Mouse (Mus musculus): ENCODE results near the gene Isca2. TPM values are rescaled to one million over a fixed set of nuclear protein-coding genes. Genes with fewer than 3 reads are reported as not detected.
A peak's percentile ranks its signal among the peaks of the same experiment; 100 is the strongest.

The Isca2 gene
- polyA plus RNA-seq, 1 experiment from 2014 or later, result 105 TPM

DNA sequence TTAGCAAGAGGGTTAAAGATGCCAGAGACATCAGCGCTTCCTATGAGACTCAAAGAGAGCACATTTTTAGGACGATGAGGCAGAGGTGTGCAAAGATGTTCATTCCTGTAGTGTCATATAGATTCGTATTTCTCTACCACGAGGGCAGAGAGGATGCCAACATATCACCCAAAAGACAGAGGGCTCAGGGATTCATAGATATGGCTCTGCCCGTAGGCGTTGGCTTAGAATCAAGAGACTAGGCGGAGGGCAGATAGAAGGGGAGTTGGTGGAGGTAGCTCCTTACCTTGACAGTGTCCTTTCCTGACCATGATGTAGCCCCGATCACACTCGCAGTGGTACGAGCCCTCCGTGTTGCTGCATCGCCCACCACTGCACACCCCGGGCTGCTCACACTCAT, 26.0 kb downstream of the Isca2 start:
- 91% methylated on average over 13 of the region's 13 CpGs for WGBS
- ATAC-seq (no peak), DNase-seq (ENCODE audit: low spot score) (no peak)
- peaks cover 7% of the 10 kb centered on the region; the same call in 1 of the 2 replicates for H3K4me1 ChIP-seq (ENCODE audit: insufficient read depth, low read depth, low read length)
- H3K27ac ChIP-seq (ENCODE audit: low read length), result no peak overlapping the region
- H3K9ac ChIP-seq (replicated peaks; ENCODE audit: low read depth), result no peak overlapping the region
- no peak for TF ChIP-seq CTCF (IDR thresholded peaks at IDR 0.05)
- no peak for TF ChIP-seq EP300 (IDR thresholded peaks at IDR 0.05)
- H3K4me2 ChIP-seq (replicated peaks; ENCODE audit: low read depth, low read length), result no peak overlapping the region
- no peaks in the 10 kb centered on the region for H3K9me3 ChIP-seq (ENCODE audit: low read length)
- H3K4me3 ChIP-seq (ENCODE audit: low read depth, low read length), result no peak overlapping the region
- no peaks in the 10 kb centered on the region for H3K27me3 ChIP-seq (replicated peaks; ENCODE audit: insufficient read depth, low read length)
- H3K36me3 ChIP-seq (ENCODE audit: insufficient read depth, low read length), result no peaks in the 10 kb centered on the region

DNA sequence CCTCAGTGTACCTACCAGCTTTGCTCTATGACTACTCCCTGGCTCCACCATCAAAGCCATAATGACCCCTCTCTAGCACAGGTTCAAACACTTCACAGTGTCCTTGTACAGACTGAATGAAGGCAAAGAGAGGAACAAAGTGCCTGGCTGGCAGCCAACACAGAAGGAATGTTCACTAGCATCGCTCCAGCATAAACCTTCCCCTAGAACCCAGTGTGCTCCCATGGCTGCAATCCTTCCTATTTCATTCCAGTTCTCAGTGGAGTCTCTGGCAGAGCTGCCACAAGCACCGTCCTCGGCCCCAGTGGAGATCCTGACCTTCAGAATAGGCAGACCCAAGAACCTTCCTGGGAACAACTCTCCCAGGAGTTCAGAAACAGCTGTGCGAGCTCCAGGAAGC, 27.4 kb downstream of the Isca2 start:
- WGBS, result 34% methylated on average over 4 of the region's 4 CpGs
- no peak for TF ChIP-seq CTCF (IDR thresholded peaks at IDR 0.05)
- no peak; the same call in 1 of the 2 replicates for TF ChIP-seq EP300 (IDR thresholded peaks at IDR 0.05)
- H3K9me3 ChIP-seq (ENCODE audit: low read length), result no peaks in the 10 kb centered on the region
- ATAC-seq, result peak; percentile 70
- no peak overlapping the region for H3K4me3 ChIP-seq (ENCODE audit: low read depth, low read length)
- peaks cover 7% of the 10 kb centered on the region; the same call in 1 of the 2 replicates for H3K4me1 ChIP-seq (ENCODE audit: insufficient read depth, low read depth, low read length)
- no peak overlapping the region for H3K4me2 ChIP-seq (replicated peaks; ENCODE audit: low read depth, low read length)
- H3K9ac ChIP-seq (replicated peaks; ENCODE audit: low read depth), result no peak overlapping the region
- H3K27ac ChIP-seq (ENCODE audit: low read length), result no peak overlapping the region
- no peaks in the 10 kb centered on the region for H3K27me3 ChIP-seq (replicated peaks; ENCODE audit: insufficient read depth, low read length)
- no peaks in the 10 kb centered on the region for H3K36me3 ChIP-seq (ENCODE audit: insufficient read depth, low read length)
- DNase-seq (ENCODE audit: low spot score), result peak; percentile 81

DNA sequence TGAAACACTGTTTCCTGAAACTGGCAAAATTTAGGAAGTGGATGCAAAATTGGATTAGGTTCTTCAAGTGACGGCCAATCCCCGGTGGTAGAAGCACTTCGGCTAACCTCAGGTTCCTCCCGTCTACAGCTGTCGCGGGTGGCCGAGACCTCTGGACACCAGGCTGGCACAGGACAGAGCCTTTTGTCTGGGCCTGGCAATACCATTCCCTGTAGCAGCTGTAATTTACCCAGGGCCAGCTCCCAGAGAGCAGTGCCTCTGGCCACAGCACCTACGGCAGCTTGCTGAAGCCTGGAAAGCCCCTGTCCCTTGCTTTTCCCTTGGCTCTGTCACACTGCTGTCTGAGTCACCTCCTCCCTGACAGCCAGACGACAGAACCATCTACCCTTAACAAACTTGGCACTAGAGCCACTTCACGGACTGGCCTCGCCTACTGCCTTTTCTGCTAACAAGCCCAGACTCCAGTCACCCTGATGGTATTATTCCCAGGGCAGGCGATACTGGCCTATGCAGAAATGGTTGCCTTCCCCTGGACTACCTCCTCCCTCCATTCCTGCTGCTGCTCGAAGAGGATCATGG, 28.6 kb downstream of the Isca2 start:
- DNase-seq (ENCODE audit: low spot score) (no peak), ATAC-seq (no peak)
- no peak overlapping the region for H3K4me3 ChIP-seq (ENCODE audit: low read depth, low read length)
- peaks cover 7% of the 10 kb centered on the region; the same call in 1 of the 2 replicates for H3K4me1 ChIP-seq (ENCODE audit: insufficient read depth, low read depth, low read length)
- H3K9me3 ChIP-seq (ENCODE audit: low read length), result no peaks in the 10 kb centered on the region
- no peaks in the 10 kb centered on the region for H3K36me3 ChIP-seq (ENCODE audit: insufficient read depth, low read length)
- H3K4me2 ChIP-seq (replicated peaks; ENCODE audit: low read depth, low read length), result no peak overlapping the region
- no peaks in the 10 kb centered on the region for H3K27me3 ChIP-seq (replicated peaks; ENCODE audit: insufficient read depth, low read length)
- WGBS, result 68% methylated on average over 13 of the region's 13 CpGs
- TF ChIP-seq CTCF (IDR thresholded peaks at IDR 0.05) (no peak), EP300 (IDR thresholded peaks at IDR 0.05) (no peak)
- no peak overlapping the region for H3K9ac ChIP-seq (replicated peaks; ENCODE audit: low read depth)
- H3K27ac ChIP-seq (ENCODE audit: low read length), result no peak overlapping the region

DNA sequence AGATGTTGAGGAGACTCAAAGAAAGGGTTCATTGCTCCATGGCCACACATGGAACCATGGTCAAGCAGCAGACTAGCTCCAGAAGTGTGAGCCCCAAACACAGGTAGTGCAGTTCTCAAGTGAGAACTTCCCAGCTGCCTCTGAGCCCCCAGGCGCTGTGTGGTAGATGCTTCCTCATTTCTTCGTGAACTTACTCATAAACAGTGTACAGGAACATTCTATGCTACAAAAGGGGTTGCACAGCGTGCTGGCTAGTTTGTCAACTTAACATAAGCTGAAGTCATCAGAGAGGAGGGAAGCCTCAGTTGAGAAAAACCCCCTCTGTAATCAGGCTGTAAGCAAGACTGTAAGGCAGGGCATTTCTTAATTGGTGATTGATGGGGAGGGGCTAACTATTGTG, 29.6 kb downstream of the Isca2 start:
- ATAC-seq, result no peak
- H3K9me3 ChIP-seq (ENCODE audit: low read length), result no peaks in the 10 kb centered on the region
- no peak overlapping the region for H3K4me2 ChIP-seq (replicated peaks; ENCODE audit: low read depth, low read length)
- TF ChIP-seq CTCF (IDR thresholded peaks at IDR 0.05) (no peak), EP300 (IDR thresholded peaks at IDR 0.05) (no peak)
- no peak overlapping the region for H3K27ac ChIP-seq (ENCODE audit: low read length)
- peaks cover 7% of the 10 kb centered on the region; the same call in 1 of the 2 replicates for H3K4me1 ChIP-seq (ENCODE audit: insufficient read depth, low read depth, low read length)
- 87% methylated on average over 3 of the region's 3 CpGs for WGBS
- no peaks in the 10 kb centered on the region for H3K27me3 ChIP-seq (replicated peaks; ENCODE audit: insufficient read depth, low read length)
- no peak overlapping the region for H3K4me3 ChIP-seq (ENCODE audit: low read depth, low read length)
- DNase-seq (ENCODE audit: low spot score), result no peak
- H3K36me3 ChIP-seq (ENCODE audit: insufficient read depth, low read length), result no peaks in the 10 kb centered on the region
- no peak overlapping the region for H3K9ac ChIP-seq (replicated peaks; ENCODE audit: low read depth)

DNA sequence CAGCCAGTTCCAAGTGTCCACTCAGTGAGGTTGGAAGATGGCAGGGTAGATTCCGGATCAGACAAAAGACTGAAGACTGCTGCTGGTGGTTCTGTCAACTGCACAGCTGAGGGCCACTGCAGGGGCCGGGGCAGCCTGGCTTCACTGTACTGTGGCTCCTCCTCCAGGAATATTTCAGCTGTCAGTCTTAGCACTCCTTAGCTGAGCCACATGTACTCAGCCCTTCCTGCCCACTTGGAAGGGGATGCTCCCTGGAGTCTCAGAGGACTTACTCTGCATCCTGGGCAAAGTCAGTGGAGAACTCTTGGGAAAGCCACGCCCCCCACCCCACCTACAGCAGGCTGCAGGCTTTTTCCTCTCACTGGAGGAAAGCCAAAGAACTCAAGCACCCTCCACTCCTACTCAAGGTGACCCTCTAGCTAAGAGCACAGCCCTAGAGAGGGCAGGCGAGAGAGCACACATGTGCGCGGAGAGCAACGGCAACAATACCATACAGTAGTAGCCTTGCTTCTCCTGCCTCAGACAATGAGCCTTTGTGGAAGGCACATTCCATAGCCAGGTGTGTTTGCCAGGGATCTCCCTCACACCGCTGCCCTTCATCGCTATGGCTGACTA, 32.3 kb downstream of the Isca2 start:
- H3K9ac ChIP-seq (replicated peaks; ENCODE audit: low read depth), result no peak overlapping the region

DNA sequence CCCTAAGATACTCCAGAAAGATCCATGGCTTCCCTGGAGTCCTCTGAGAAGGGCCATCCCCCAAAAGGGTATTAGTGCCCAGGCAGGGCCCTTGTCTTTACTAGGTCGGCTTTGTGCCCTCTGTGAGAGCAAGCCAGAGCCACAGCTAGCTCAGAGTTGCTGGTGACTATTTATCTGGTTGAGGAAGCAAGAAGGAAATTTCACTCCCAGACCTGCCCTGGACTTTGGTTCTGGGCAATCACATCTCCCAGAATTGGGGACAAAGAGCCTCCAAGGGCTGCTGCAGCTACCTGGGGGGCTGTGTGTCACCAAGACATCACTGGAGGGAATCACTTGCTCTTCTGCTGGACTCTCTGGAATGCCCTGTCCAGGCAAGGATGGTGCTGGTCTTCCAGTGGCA, 33.0 kb downstream of the Isca2 start:
- TF ChIP-seq EP300 (IDR thresholded peaks at IDR 0.05) (no peak), CTCF (IDR thresholded peaks at IDR 0.05) (no peak)
- H3K27ac ChIP-seq (ENCODE audit: low read length), result 0 out of 2 replicates have a peak overlapping the region, but pooled peaks have one; percentile 26
- WGBS, result 48% methylated on average over 1 of the region's 1 CpGs
- no peak for ATAC-seq
- no peaks in the 10 kb centered on the region for H3K36me3 ChIP-seq (ENCODE audit: insufficient read depth, low read length)
- H3K4me2 ChIP-seq (replicated peaks; ENCODE audit: low read depth, low read length), result no peak overlapping the region
- no peak for DNase-seq (ENCODE audit: low spot score)
- no peak overlapping the region for H3K4me3 ChIP-seq (ENCODE audit: low read depth, low read length)
- no peak overlapping the region for H3K9ac ChIP-seq (replicated peaks; ENCODE audit: low read depth)
- H3K9me3 ChIP-seq (ENCODE audit: low read length), result no peaks in the 10 kb centered on the region
- no peaks in the 10 kb centered on the region for H3K27me3 ChIP-seq (replicated peaks; ENCODE audit: insufficient read depth, low read length)
- peaks cover under 1% of the 10 kb centered on the region; the same call in 1 of the 2 replicates for H3K4me1 ChIP-seq (ENCODE audit: insufficient read depth, low read depth, low read length)

More for the DNA sequence above, 32.3 kb downstream of the Isca2 start:
- TF ChIP-seq EP300 (IDR thresholded peaks at IDR 0.05) (peak; percentile 89), CTCF (IDR thresholded peaks at IDR 0.05) (peak; percentile 46)
- Histone ChIP-seq H3K9me3 (ENCODE audit: low read length) (no peaks in the 10 kb centered on the region), H3K27ac (ENCODE audit: low read length) (0 out of 2 replicates have a peak overlapping the region, but pooled peaks have one; percentile 26), H3K4me2 (replicated peaks; ENCODE audit: low read depth, low read length) (no peak overlapping the region), H3K4me1 (ENCODE audit: insufficient read depth, low read depth, low read length) (peaks cover 7% of the 10 kb centered on the region; the same call in 1 of the 2 replicates), H3K4me3 (ENCODE audit: low read depth, low read length) (no peak overlapping the region), H3K36me3 (ENCODE audit: insufficient read depth, low read length) (no peaks in the 10 kb centered on the region), H3K27me3 (replicated peaks; ENCODE audit: insufficient read depth, low read length) (no peaks in the 10 kb centered on the region)
- ATAC-seq (peak; percentile 96), DNase-seq (ENCODE audit: low spot score) (peak; percentile 89)
- WGBS, result 40% methylated on average over 9 of the region's 9 CpGs
